Mouse (Mus musculus) midbrain, embryonic 16.5 days (tissue): ENCODE data around the gene Gatad2a. TPM values are rescaled to one million over a fixed set of nuclear protein-coding genes. Genes with fewer than 3 reads are reported as not detected.

Experiments used
- ATAC-seq: fragments of 200-750 bp; cut with Nextera tagmentation; 2 replicates; pipeline ENCODE4 v1.8.0; 2017; ENCODE audit warnings: moderate TSS enrichment
- H3K27ac ChIP-seq: fragments of 300-500 bp; sonication (generic); 2 replicates; pipeline ENCODE4 v1.5.1; 2014; ENCODE audit warnings: mild to moderate bottlenecking, low read length, mixed read lengths
- H3K27me3 ChIP-seq: fragments of 300-500 bp; sonication (generic); 2 replicates; pipeline ENCODE4 v1.6.1; 2014; ENCODE audit warnings: low read depth, low read length, mixed read lengths; ENCODE audit not compliant: control insufficient read depth, insufficient read depth
- H3K36me3 ChIP-seq: fragments of 300-500 bp; sonication (generic); 2 replicates; pipeline ENCODE4 v1.6.1; 2014; ENCODE audit warnings: mild to moderate bottlenecking, low read length, moderate library complexity, mixed read lengths; ENCODE audit not compliant: control insufficient read depth, insufficient read depth
- H3K4me1 ChIP-seq: fragments of 300-500 bp; sonication (generic); 2 replicates; pipeline ENCODE4 v1.6.1; 2014; ENCODE audit warnings: mild to moderate bottlenecking, low read length, mixed read lengths; ENCODE audit not compliant: control insufficient read depth, insufficient read depth
- H3K4me2 ChIP-seq: fragments of 300-500 bp; sonication (generic); 2 replicates; pipeline ENCODE4 v1.6.1; 2014; ENCODE audit warnings: mild to moderate bottlenecking, low read length, mixed read lengths
- H3K4me3 ChIP-seq: fragments of 300-500 bp; sonication (generic); 2 replicates; pipeline ENCODE4 v1.5.1; 2014; ENCODE audit warnings: low read depth, mild to moderate bottlenecking, low read length, moderate library complexity, mixed read lengths
- H3K9ac ChIP-seq: fragments of 300-500 bp; sonication (generic); 2 replicates; pipeline ENCODE4 v1.6.1; 2014; ENCODE audit warnings: low read depth, low read length, mixed read lengths
- H3K9me3 ChIP-seq: fragments of 300-500 bp; sonication (generic); replicated peaks from 2 replicates; pipeline ENCODE4 v1.6.1; 2014; ENCODE audit warnings: mild to moderate bottlenecking, low read length, mixed read lengths; ENCODE audit not compliant: control insufficient read depth, poor library complexity, severe bottlenecking
- WGBS: fragments of 180-500 bp; shearing (Covaris S2); extraction: QIAGEN DNeasy Blood & Tissue Kit; methylation state at CpG from one replicate; pipeline ENCODE4 v1.1.7; 2014; 5-methylcytosine and 5-hydroxymethylcytosine counted together
- polyA plus RNA-seq: library from polyadenylated mRNA; unstranded; fragments of >200 nt; fragmentation: Nextera tagmentation; extraction: Ambion mirVana; gene quantifications from 2 replicates; pipeline ENCODE4 v1.2.1, GENCODE M21; 2015

Gene Gatad2a
- polyA plus RNA-seq, 1 experiment from 2014 or later, result 15.8 TPM

DNA sequence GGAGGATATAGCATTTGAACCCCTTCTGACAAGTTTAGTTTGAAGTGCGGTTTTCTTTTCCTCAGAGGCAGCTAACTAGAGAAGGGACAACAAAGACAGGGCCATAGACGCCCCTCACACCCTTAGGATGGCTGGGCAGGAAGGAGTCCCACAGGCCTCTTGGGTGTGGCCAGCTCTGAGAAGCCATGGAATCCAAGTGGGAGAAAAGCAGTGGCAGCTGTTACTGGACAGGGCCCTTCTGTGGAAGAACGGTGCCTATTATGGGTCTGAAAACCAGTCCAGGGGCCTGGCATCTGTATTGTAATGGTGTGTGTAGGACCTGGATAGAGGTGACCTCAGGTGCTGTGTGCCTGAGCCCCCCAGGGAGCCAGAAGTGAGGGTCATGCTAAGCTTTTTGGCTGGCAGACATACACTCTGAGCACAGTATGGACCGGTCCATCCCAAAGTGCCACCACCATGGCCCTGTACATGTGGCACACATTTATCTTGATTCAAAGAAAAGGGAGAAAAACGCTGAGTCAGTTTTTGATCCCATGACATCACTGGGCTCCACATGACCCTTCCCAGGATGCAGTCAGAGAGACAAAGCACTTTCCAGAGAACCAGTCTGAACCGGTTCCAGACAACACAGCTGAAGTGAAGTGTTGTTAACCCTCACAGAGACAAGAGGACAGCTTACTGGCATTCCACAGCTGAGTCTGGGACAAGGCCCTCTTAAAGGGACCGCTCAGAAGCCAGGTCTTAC lies 60.0 kb downstream of the Gatad2a start:
- no peak overlapping the region; the same call in 1 of the 2 replicates for H3K27ac ChIP-seq
- no peak overlapping the region for H3K4me3 ChIP-seq
- H3K9me3 ChIP-seq, result no peaks in the 10 kb centered on the region
- no peaks in the 10 kb centered on the region for H3K36me3 ChIP-seq
- no peaks in the 10 kb centered on the region for H3K27me3 ChIP-seq
- peak; percentile 61 for ATAC-seq
- WGBS, result 66% methylated on average over 7 of the region's 7 CpGs
- H3K4me2 ChIP-seq, result no peak overlapping the region
- H3K4me1 ChIP-seq, result peaks cover 3% of the 10 kb centered on the region; the same call in 1 of the 2 replicates
- H3K9ac ChIP-seq, result no peak overlapping the region

DNA sequence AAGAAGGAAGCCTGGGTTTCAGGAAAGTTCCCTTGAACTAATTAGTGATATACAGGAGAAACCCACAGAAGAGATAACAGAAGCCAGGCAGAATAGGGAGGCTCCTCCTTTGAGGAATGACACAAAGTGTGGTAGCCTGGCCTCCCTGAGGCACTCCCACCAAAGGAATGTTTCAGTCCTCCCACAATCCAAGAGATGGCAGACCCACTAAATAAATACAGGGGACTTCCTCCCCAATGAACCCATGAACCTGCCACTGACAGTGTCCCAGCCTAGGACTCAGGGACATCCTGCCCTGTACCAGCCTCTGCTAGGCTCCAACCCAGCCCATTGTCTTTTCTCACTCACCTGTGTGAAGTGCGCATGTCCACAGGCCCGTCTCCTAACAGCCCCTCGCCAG lies 60.8 kb downstream of the Gatad2a start:
- H3K27me3 ChIP-seq, result no peaks in the 10 kb centered on the region
- H3K4me1 ChIP-seq, result peaks cover 3% of the 10 kb centered on the region; the same call in 1 of the 2 replicates
- H3K4me3 ChIP-seq, result no peak overlapping the region
- H3K36me3 ChIP-seq, result no peaks in the 10 kb centered on the region
- no peak overlapping the region for H3K27ac ChIP-seq
- no peak overlapping the region for H3K9ac ChIP-seq
- H3K9me3 ChIP-seq, result no peaks in the 10 kb centered on the region
- H3K4me2 ChIP-seq, result no peak overlapping the region
- no peak for ATAC-seq
- 95% methylated on average over 3 of the region's 3 CpGs for WGBS

DNA sequence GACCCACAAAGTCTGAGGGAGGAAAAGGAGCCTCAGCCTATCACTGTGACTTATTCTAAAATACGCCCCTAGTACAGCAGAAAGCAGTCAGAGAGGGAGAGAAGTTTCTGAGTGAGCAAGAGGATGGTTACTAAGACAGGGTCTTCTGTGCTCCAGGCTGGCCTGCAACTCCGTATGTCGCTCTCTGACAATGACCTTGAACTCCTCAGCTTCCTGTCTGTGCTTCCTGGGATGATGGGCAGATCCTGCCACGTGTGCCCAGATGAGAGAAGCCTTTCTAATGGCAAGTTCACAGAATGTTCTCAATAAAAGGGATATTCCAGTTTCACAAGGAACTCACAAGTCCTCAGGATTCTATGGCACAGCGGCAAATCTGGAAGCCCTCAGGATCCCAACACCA lies 61.6 kb downstream of the Gatad2a start:
- Histone ChIP-seq H3K4me1 (peaks cover 3% of the 10 kb centered on the region; the same call in 1 of the 2 replicates), H3K4me3 (no peak overlapping the region), H3K27ac (no peak overlapping the region), H3K36me3 (no peaks in the 10 kb centered on the region), H3K9ac (no peak overlapping the region), H3K4me2 (no peak overlapping the region), H3K9me3 (no peaks in the 10 kb centered on the region), H3K27me3 (no peaks in the 10 kb centered on the region)
- no peak for ATAC-seq
- WGBS, result 93% methylated on average over 5 of the region's 5 CpGs

DNA sequence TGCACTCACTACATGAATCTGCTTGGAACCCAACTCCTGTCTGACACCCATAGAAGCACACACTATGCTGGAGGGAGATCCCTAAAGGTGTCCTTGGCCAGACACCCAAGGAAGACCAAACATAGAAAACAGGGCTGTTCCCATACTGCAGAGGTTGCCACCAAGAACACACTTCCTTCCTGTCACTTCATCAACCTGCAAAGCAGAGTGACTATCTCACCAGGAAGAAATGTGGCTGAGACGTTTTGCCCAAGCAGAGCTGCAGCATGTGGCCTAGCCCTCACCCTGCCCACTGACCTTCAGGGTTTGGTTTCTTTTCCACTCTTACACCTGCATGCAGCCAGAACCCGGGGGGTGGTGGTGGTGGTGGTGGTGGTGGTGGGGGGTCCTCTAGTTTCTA lies 62.4 kb downstream of the Gatad2a start:
- H3K4me3 ChIP-seq, result no peak overlapping the region
- no peaks in the 10 kb centered on the region for H3K9me3 ChIP-seq
- peaks cover 3% of the 10 kb centered on the region; the same call in 1 of the 2 replicates for H3K4me1 ChIP-seq
- H3K36me3 ChIP-seq, result no peaks in the 10 kb centered on the region
- no peak overlapping the region for H3K27ac ChIP-seq
- H3K27me3 ChIP-seq, result no peaks in the 10 kb centered on the region
- ATAC-seq, result no peak
- H3K9ac ChIP-seq, result no peak overlapping the region
- H3K4me2 ChIP-seq, result no peak overlapping the region
- WGBS, result 87% methylated on average over 2 of the region's 2 CpGs

DNA sequence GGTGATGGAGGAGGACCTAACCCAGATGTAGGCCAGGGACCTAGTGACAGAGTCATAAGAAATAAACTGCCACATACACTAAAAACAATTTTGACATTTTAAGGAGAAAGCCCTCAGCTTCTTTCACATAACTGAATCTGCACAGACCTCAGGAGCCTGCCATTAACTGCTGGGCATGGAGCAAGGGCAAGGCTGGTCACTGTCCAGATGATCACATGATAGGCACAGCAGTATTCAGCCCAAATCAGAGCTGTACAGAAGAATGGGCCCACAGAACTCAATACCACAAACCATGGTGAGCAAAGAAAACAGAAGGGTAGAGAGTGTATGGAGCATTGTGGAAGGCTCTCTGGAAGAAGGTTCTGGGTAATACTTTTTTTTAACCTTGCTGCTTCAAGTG lies 69.3 kb downstream of the Gatad2a start:
- Histone ChIP-seq H3K9me3 (no peaks in the 10 kb centered on the region), H3K9ac (no peak overlapping the region), H3K4me2 (no peak overlapping the region), H3K4me1 (no peaks in the 10 kb centered on the region), H3K4me3 (no peak overlapping the region), H3K36me3 (no peaks in the 10 kb centered on the region), H3K27me3 (no peaks in the 10 kb centered on the region), H3K27ac (no peak overlapping the region)
- no peak for ATAC-seq

DNA sequence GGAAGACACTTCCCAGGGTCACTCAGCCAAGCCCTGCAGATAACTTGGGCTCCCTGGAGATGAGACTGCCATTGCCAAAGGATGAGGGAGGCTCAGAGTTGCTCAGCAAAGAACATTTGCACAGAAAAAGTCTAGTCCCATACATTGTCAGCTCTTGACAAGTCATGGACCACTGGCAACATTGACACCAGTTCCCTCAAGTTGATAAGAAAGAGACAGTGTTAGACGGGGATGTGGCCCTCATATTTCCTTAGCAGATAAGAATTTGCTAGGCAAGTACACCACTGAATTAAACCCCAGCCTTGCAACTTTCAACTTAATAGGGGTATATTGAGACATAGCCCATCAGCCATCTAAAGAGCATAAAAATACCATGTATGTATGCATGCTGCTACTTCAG lies 72.2 kb downstream of the Gatad2a start:
- H3K9ac ChIP-seq, result no peak overlapping the region
- ATAC-seq, result no peak
- no peaks in the 10 kb centered on the region for H3K9me3 ChIP-seq
- no peak overlapping the region for H3K4me3 ChIP-seq
- H3K4me1 ChIP-seq, result peaks cover 16% of the 10 kb centered on the region
- 78% methylated on average over 1 of the region's 1 CpGs for WGBS
- H3K27ac ChIP-seq, result no peak overlapping the region
- no peaks in the 10 kb centered on the region for H3K27me3 ChIP-seq
- no peak overlapping the region for H3K4me2 ChIP-seq
- H3K36me3 ChIP-seq, result no peaks in the 10 kb centered on the region

DNA sequence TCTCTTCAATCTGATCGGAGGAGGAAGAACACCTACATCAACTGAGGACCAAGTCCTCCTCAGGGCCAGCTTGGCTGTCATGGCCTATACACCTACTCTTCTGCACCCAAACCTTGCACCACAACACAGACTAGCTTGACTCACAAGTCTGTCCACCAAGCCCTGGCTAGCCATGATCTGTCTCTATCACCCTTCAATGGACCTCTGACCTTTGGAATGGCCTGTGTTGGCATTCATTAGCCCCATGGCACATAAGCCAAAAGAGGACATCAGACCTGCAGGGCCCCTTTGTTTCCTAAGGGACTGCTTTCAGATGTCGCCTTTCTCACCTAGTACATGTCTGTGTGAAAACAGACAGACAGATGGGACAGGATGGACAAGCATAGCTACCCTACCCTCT lies 75.0 kb downstream of the Gatad2a start:
- WGBS, result 84% methylated on average over 2 of the region's 2 CpGs
- Histone ChIP-seq H3K4me2 (no peak overlapping the region), H3K4me3 (no peak overlapping the region), H3K9ac (no peak overlapping the region; the same call in 1 of the 2 replicates), H3K27me3 (no peaks in the 10 kb centered on the region), H3K27ac (peak overlapping the region; percentile 79), H3K4me1 (peaks cover 16% of the 10 kb centered on the region), H3K36me3 (no peaks in the 10 kb centered on the region), H3K9me3 (no peaks in the 10 kb centered on the region)
- ATAC-seq, result no peak

DNA sequence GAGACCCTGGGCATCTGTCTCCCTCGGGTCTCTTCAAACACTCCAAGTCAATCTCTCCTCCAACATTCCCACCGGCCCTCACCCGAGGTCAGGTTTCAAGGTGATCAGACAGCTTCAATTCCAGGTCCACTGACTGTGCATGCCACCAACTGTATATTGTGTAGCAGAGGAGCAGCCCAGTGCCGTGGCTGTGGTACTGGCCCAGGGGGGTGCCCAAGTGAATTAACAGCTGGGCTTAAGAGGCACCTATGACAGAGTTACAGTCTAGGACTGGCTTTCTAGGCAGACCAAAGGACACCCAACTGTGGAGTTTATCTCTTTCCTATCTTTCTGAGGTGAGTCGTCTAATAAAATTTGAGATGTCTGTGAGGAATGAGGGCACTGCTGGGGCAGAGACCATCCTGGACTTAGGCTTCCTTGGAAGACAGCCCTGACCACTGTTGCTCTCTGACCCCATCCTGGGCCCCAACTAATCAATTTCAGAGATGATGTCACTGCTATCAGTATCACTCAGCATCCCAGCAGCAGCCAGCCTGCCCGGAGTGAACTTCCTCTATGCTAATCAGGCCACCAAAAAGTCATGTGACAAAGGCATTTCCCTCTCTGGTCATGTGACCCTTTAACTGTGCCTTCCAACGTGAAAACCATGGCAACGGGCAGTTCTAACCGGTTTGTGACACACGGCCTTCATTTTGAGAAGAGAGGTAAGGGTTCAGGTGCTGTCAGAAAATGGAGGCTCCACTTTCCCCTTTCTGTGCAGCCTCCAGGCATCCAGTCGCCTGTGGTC lies 76.1 kb downstream of the Gatad2a start:
- Histone ChIP-seq H3K27ac (peak overlapping the region; percentile 79), H3K9me3 (no peaks in the 10 kb centered on the region), H3K27me3 (no peaks in the 10 kb centered on the region), H3K36me3 (no peaks in the 10 kb centered on the region), H3K4me3 (no peak overlapping the region), H3K9ac (peak overlapping the region; percentile 42; the same call in 1 of the 2 replicates), H3K4me2 (peak overlapping the region; percentile 26; the same call in 1 of the 2 replicates), H3K4me1 (peaks cover 19% of the 10 kb centered on the region)
- ATAC-seq, result peak; percentile 49
- 44% methylated on average over 11 of the region's 11 CpGs for WGBS

DNA sequence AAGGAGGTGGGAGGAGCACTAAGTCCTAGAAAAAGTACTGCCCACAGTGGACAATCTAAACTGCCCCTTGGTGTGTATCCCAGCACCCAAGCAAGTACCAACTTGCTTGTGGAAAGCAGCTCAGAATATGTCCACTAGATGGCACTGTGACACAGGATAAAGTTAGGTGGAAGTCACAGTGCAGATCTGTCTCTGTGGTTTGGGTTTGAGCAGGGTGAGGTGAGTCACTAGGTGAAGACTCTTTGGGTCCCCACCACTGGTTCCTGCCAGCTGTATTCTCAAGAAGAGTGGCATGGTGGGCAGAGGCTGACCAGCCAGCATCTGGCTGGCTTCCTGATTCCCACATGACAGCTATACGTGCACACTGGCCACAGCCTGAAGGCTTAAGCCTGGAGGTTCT lies 77.2 kb downstream of the Gatad2a start:
- no peak overlapping the region for H3K9ac ChIP-seq
- no peaks in the 10 kb centered on the region for H3K36me3 ChIP-seq
- peaks cover 19% of the 10 kb centered on the region for H3K4me1 ChIP-seq
- H3K4me3 ChIP-seq, result no peak overlapping the region
- H3K9me3 ChIP-seq, result no peaks in the 10 kb centered on the region
- 68% methylated on average over 1 of the region's 1 CpGs for WGBS
- no peaks in the 10 kb centered on the region for H3K27me3 ChIP-seq
- H3K4me2 ChIP-seq, result no peak overlapping the region
- no peak overlapping the region for H3K27ac ChIP-seq
- ATAC-seq, result peak; percentile 61
